Mouse (Mus musculus) cerebellum, adult 2 months (tissue): ENCODE measurements at regions not wholly inside any gene's neighbourhood (a gene's known extent, or its start where the extent isn't known, plus 50 kb on each side); places are given as distances from the start of the nearest gene placed in this dataset.

Experiments
- DNase-seq, 2 experiments: peaks; one replicate each; pipeline ENCODE4 v3.0.0; 2021
- H3K27ac ChIP-seq: fragments of 200-500 bp; 2 replicates; pipeline ENCODE4 v1.5.1; 2012; ENCODE audit warnings: low read length, control low read depth, inconsistent platforms; ENCODE audit not compliant: insufficient read depth
- H3K27me3 ChIP-seq: fragments of 200-500 bp; 2 replicates; pipeline ENCODE4 v1.6.1; 2012; ENCODE audit warnings: inconsistent platforms, mild to moderate bottlenecking, low read length, moderate library complexity; ENCODE audit not compliant: control insufficient read depth, insufficient read depth
- H3K4me1 ChIP-seq: fragments of 200-500 bp; 2 replicates; pipeline ENCODE4 v1.6.1; 2011; ENCODE audit warnings: low read length; ENCODE audit not compliant: control insufficient read depth, insufficient read depth
- H3K4me3 ChIP-seq: fragments of 200-500 bp; replicated peaks from 2 replicates; pipeline ENCODE3; 2011; ENCODE audit warnings: mild to moderate bottlenecking, low read depth, low read length, control low read depth; ENCODE audit not compliant: insufficient read depth
- CTCF ChIP-seq: fragments of 200-500 bp; IDR thresholded peaks from 2 replicates; pipeline ENCODE4 v1.5.1; 2011; ENCODE audit warnings: low read depth, mild to moderate bottlenecking, control low read depth, low read length, moderate library complexity, borderline replicate concordance; ENCODE audit not compliant: insufficient read depth
- POLR2A ChIP-seq: fragments of 200-500 bp; IDR thresholded peaks from 2 replicates; pipeline ENCODE4 v1.6.1; 2011; ENCODE audit warnings: low read length, control low read depth, borderline replicate concordance; ENCODE audit not compliant: insufficient read depth
- WGBS: fragments of 180-500 bp; shearing (Covaris S2); methylation state at CpG from one replicate; pipeline ENCODE4 v1.1.7; 2018; 5-methylcytosine and 5-hydroxymethylcytosine counted together

GRCm38 (mm10) chr12:13122282-13122681 lies 126.7 kb downstream of the Ddx1 start:
- peaks cover 4% of the 10 kb centered on the region; the same call in 1 of the 2 replicates for H3K4me1 ChIP-seq
- H3K4me3 ChIP-seq, result no peak overlapping the region
- H3K27me3 ChIP-seq, result no peaks in the 10 kb centered on the region
- no peak overlapping the region for H3K27ac ChIP-seq
- no peak for TF ChIP-seq CTCF
- TF ChIP-seq POLR2A, result no peak
- DNase-seq, result no peak
- WGBS, result 41% methylated on average over 9 of the region's 9 CpGs

- WGBS, result 23% methylated on average over 7 of the region's 7 CpGs
- H3K27me3 ChIP-seq, result no peaks in the 10 kb centered on the region
- H3K4me1 ChIP-seq, result peaks cover 4% of the 10 kb centered on the region; the same call in 1 of the 2 replicates
- DNase-seq, result no peak
- H3K4me3 ChIP-seq, result no peak overlapping the region
- TF ChIP-seq POLR2A (no peak), CTCF (no peak)
- H3K27ac ChIP-seq, result no peak overlapping the region
Measured at GRCm38 (mm10) chr12:13120581-13120980, 128.4 kb downstream of the Ddx1 start.

GRCm38 (mm10) chr12:13119653-13120052 lies 129.4 kb downstream of the Ddx1 start:
- TF ChIP-seq POLR2A, result no peak
- TF ChIP-seq CTCF, result no peak
- no peak overlapping the region for H3K27ac ChIP-seq
- WGBS, result 91% methylated on average over 3 of the region's 3 CpGs
- H3K27me3 ChIP-seq, result no peaks in the 10 kb centered on the region
- no peak overlapping the region for H3K4me3 ChIP-seq
- no peak for DNase-seq
- peaks cover 4% of the 10 kb centered on the region; the same call in 1 of the 2 replicates for H3K4me1 ChIP-seq

GRCm38 (mm10) chr12:13118026-13118425 lies 131.0 kb downstream of the Ddx1 start:
- Histone ChIP-seq H3K4me3 (no peak overlapping the region), H3K27ac (no peak overlapping the region), H3K4me1 (peaks cover 4% of the 10 kb centered on the region; the same call in 1 of the 2 replicates), H3K27me3 (no peaks in the 10 kb centered on the region)
- WGBS, result 59% methylated on average over 9 of the region's 9 CpGs
- no peak for DNase-seq
- TF ChIP-seq CTCF, result no peak
- TF ChIP-seq POLR2A, result no peak

GRCm38 (mm10) chr12:13114341-13114740 lies 134.7 kb downstream of the Ddx1 start:
- DNase-seq, result no peak
- TF ChIP-seq CTCF (no peak), POLR2A (no peak)
- Histone ChIP-seq H3K4me1 (peaks cover 4% of the 10 kb centered on the region; the same call in 1 of the 2 replicates), H3K27ac (no peak overlapping the region), H3K4me3 (no peak overlapping the region), H3K27me3 (no peaks in the 10 kb centered on the region)
- 18% methylated on average over 4 of the region's 4 CpGs for WGBS

GRCm38 (mm10) chr12:13106931-13107330 lies 142.1 kb downstream of the Ddx1 start:
- Histone ChIP-seq H3K4me1 (no peaks in the 10 kb centered on the region), H3K27ac (no peak overlapping the region), H3K4me3 (no peak overlapping the region), H3K27me3 (no peaks in the 10 kb centered on the region; the same call in 1 of the 2 replicates)
- TF ChIP-seq CTCF (no peak), POLR2A (no peak)
- DNase-seq, result no peak
- WGBS, result 82% methylated on average over 3 of the region's 3 CpGs

GRCm38 (mm10) chr12:13100505-13101354 lies 148.3 kb downstream of the Ddx1 start:
- no peak for TF ChIP-seq POLR2A
- Histone ChIP-seq H3K4me1 (no peaks in the 10 kb centered on the region), H3K4me3 (no peak overlapping the region)

More at GRCm38 (mm10) chr12:13100505-13101354, 148.3 kb downstream of the Ddx1 start:
- DNase-seq, result no peak
- no peak overlapping the region for H3K27ac ChIP-seq
- H3K27me3 ChIP-seq, result no peaks in the 10 kb centered on the region; the same call in 1 of the 2 replicates
- WGBS, result 47% methylated on average over 12 of the region's 12 CpGs
